Mouse (Mus musculus) left cerebral cortex, postnatal 10 days (tissue): ENCODE measurements around the gene Ptprk. TPM values are rescaled to one million over a fixed set of nuclear protein-coding genes. Genes with fewer than 3 reads are reported as not detected.

Experiments
- DNase-seq, 2 experiments: peaks; one replicate each; pipeline ENCODE4 v3.0.0; 2021 to 2022; ENCODE audit warnings: low spot score in 2 of 2, mixed read lengths in 1 of 2; ENCODE audit errors: extremely low spot score in 1 of 2
- intact Hi-C: fragments of 180-260 bp; cut with DNase I; formaldehyde crosslinking; loops from one replicate; pipeline ENCODE4 v1.15.1; 2025
- total RNA-seq, 2 experiments: library from RNA; stranded (reverse); gene quantifications; 2 replicates each; pipeline ENCODE4 v1.2.3; 2021

Ptprk gene
- 100 to 1,000 TPM; 117 to 140 TPM for total RNA-seq

DNA sequence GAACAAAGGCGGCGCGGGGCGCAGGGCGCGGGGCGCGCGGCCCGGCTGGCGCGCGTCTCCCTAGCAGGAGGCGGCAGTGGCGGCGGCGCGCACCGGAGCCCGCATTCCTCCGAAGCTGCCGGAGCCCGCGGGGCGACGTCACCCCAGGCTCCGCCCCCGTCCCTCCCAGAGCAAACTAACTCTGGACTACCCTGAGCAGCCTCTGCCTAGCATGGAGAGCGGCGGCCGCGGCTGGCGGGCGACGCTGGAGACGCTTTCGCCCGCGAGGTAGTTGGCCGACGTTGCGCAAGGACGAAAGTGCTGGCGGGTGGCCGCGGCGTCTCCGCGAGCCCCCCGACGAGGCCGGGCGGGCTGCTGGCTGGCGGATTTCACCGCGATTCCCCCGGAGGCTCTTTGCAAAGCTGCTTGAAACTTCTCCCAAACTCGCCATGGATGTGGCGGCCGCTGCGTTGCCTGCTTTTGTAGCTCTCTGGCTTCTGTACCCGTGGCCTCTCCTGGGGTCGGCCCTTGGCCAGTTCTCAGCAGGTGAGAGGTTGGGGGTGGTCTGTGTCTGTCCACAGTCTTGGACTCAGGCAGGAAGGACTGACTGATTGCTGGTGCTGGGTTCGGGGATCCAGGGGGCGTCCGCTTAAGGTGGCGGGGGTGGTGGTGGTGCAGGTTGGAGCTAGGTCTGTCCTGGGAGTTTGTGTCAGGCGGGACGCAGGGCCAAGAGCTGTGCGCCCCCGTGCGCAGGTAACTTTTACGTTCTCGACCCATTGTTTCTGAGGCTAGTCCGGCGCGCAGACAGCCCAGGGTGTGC, at the start of gene Ptprk:
Gene Ptprk (plus strand): TSS at position 168 of the 799 bp plus-strand sequence.
- intact Hi-C loops, result loop anchor here (5.0 to 10.0 kb wide), 2 partner anchors 598 to 940 kb away; no protein-coding TSS in a partner anchor
- peak; percentile 84 to 96 for DNase-seq

DNA sequence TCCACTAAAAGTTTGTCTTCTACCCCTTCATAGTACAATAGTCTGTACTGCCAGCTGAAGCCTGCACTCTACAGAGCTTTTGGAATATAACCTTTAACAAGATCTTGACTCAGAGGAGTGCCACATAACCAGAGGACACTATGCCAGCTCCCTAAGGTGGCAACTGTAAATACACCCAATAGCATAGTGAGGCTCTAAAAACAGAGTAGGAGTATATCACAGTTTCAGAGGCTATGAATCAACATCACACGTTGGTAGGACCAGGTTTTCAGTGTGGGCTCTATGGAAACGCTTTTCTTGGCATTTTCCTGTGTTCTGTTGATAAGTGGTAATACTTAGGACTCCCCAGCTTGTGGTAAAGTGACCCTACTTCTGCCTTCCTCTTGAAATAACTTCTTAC, 46.8 kb upstream of the Ptprk start:
- DNase-seq, result no peak
- intact Hi-C loops, result no loop called here

DNA sequence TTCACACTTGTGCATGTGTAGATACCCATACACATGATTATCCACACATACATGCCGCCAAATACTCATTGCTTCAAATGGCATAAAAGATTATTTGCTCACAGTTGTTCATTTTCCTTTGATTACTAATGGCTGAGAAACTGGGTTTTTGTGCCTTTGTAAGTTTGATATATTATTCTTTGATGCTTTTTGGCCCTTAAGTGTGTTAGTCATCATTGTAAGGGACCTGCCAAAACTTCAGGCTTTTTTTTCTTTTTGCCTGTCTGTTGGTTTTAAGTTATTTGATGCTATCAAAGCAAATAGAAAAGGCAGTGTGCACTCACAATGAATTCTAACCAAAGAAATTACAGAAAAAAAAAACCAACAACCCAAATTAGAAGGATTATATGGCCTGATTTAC, 38.2 kb upstream of the Ptprk start:
- intact Hi-C loops, result no loop called here

DNA sequence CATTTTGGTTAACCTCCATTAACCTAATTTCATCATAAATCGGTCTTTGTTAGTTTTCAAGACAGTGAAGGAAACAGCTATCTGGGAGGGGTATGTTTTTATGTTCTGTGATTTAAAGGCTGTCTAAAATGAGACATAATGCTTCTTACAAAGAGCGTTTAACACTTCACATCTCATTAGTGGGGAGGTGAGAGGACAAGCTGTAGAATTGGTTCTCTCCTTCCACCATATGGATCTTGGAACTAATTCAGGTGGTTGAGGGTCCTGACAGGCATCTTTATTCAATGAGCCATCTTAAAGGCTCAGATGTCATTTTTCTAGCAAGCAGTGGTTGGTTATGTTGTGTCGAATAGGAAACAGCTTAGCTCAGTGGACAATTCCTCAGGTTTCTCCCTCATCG, 19.9 kb upstream of the Ptprk start:
- intact Hi-C loops, result no loop called here
- DNase-seq, result no peak

More for the DNA sequence above, 38.2 kb upstream of the Ptprk start:
- no peak for DNase-seq

DNA sequence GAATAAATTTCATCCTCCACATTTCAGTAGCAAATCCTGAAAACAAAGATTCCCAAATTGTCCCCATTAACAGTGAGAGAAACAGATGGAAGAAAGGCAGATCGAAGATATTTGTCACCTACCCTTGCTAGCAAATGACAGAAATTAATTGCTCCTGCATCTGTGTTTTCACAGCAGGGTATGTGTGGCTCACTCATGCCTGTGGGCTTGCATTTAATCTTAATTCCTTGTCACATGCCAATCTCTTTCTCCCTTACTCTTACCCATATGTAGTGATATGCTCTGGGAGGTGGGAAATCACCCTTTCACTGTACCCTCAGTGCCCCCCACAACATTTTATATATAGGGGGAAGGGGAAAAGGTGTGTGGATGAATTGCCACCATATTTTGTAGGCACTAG, 15.4 kb upstream of the Ptprk start:
- no peak for DNase-seq
- intact Hi-C loops, result no loop called here

DNA sequence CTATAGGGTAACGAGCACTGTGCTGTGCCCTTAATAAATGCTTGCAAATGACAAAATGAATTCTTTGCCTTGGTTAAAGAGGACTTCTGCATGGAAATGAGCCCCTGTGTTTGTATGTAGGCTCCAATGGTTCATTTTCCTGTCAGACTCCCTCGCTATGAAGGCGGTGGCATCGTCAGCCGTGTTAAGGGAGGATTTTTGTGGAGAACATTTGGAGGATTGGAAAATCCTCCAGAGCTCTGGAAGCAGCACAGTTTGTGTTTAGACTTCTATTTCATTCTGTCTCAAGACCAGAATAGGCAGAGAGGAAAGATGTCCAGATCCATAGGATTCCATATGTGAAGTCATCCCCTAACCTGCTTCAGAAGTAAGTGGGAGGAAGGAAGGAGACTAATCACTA, 6.6 kb upstream of the Ptprk start:
- intact Hi-C loops, result no loop called here
- DNase-seq, result no peak

DNA sequence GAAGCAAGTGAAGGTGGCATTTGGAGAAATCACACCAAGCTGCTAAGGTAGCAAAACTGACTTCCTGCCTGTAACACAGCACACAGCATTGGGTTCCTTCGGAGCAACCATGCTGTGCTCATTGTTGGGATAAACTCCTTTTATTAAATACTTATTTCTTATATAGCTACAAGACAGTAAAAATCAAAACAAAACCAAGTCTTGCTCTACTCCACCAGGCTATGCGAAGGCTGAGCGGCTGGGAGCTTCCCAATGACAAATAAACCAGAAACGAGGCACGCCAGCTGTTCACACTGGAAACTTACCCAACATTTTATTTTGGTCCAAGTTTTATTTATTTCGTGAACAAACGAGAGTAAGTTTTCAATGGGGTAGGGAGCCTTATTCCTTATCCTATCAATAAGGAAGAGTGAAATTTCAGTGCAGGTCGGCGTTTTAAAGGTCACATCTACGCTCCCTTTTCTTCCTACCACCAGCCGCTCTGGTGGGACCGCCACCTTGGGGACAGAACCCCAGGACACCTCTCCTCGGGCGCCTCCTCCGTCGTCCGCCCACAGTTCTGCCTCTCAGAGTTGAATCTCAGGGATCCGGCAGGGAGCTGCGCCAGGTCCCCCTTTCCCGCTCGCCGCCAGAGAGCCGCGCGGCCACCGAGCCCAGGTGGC, 498 bp upstream of the Ptprk start:
- intact Hi-C loops, result loop anchor here (5.0 to 10.0 kb wide), 2 partner anchors 597 to 939 kb away; no protein-coding TSS in a partner anchor
- peak; percentile 30 to 32 for DNase-seq

DNA sequence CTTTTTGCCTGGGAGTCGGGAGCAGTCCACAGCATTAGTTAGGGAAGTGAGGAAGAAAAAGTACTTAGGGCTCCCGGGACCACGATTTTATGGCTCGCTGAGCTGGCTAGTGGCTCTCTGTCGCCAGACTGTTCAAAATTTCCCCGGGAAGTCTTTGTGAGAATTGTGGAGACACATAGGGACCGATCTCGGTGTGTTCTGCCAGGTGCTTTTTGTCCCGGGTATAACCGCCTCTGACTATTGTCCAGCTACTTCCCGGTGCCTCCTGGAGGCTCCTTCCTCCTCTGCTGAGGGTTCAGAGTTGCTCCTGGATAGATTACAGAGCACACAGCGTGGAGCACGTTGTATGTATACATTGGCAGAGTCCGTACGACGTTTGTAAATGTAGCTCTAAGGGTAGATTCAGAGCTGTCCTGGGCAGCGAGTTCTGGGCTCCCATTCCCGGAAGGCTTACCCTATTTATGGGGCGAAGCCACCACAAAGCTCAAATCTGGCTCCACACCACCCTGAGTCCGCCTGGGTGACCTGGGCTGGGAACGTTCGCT, 943 bp downstream of the Ptprk start:
- peak in 1 of 2 experiments; percentile 26 for DNase-seq
- intact Hi-C loops, result loop anchor here (10.0 kb wide), 1 partner anchor 941 kb away; no protein-coding TSS in a partner anchor

DNA sequence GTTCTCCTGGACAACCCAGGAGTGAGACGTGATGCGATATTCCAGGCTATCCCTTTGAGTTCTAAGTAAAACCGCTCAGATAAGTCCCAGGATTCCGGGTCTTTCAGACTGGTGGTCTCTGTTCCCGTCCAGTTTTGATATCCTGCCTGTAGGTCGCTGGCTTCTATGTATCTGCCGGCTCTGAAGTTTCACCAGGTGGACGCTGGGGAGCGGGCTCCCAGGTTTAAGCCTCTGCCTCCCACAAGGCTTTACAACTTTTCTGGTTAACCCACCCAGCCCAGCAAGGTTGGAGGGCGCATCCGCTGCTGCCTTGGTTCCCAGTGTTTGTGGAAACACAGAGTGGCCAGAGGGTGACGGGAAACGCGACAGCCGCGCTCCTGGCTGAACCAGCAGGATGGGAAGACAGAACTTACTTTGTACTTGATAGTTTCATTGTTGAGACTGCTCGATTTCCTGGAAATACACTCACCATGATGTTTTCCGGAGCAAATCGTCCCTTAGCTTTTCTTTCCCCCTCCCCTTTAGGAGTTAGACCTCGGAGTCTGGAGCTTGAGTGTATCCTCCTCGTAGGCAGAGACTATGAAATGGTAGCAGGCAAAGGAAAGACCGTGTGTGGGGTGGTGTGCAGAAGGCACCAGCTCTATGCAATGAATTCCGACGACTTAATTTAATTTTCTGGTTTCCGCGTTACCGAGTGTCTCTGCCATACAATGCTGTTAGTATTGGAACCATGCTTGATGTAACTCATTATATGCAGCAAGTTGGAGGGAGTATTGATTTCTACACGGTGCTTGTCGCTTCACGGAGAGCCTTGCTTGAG, 1.6 kb downstream of the Ptprk start:
- peak in 1 of 2 experiments; percentile 69 for DNase-seq

DNA sequence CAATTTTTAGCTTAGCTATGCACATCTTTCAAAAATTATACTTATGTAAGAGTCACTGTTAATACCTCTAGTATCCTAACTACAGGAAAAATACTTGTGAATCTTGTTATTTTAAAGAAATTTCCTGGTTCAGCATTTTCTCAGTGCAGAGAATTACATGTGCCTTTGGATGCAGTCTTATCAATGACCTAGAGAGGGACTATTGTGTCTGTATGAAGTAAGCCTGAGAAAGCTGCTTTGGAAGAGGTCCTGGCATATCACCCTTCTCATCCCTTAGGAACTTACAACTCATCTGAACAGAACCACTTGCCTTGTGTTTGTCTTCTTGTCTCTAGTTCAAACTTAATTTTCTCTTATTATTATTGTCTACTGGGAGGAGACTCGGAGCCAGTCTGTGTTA, 3.6 kb downstream of the Ptprk start:
- no peak for DNase-seq
- intact Hi-C loops, result loop anchor here (10.0 kb wide), 1 partner anchor 943 kb away; no protein-coding TSS in a partner anchor

More for the DNA sequence above, 1.6 kb downstream of the Ptprk start:
- intact Hi-C loops, result loop anchor here (10.0 kb wide), 1 partner anchor 941 kb away; no protein-coding TSS in a partner anchor

DNA sequence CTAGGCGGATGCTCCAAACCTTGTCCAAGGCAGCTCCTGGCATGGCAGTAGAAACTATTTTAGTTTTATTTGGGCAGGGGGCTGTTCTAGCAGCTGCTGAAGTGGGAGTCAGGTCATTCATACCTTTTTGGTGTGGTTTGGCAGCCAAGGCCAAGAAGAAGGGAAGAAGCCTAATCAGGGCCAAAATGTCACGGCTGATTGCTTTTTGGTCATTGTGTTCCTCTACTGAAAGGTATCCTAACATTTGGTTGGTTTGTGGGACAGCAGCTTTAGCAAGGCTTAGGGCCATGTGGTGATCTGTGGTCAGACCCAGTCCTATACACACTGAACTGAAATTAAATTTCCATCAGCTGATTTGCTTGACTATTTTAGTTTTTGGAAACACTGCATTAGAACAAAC, 6.6 kb downstream of the Ptprk start:
- DNase-seq, result no peak
- intact Hi-C loops, result no loop called here

DNA sequence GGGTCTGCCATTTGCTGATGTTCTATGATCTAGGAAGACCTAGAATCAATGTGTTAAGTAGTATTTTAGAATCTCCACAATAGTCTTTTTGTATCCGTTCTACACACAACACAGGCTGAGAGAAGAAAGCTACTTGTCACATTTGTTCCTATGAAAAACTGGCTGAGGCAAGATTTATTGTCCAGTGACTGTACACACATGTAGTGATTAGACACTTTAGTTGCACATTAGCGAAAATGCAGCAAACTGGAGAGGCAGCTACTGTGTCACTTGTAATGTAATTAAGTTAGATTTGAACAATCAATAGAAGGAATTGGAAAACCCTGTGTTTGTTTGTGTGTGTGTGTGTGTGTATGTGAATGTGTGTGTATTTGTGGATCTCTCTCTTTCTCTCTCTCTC, 8.6 kb downstream of the Ptprk start:
- DNase-seq, result no peak
- intact Hi-C loops, result no loop called here

DNA sequence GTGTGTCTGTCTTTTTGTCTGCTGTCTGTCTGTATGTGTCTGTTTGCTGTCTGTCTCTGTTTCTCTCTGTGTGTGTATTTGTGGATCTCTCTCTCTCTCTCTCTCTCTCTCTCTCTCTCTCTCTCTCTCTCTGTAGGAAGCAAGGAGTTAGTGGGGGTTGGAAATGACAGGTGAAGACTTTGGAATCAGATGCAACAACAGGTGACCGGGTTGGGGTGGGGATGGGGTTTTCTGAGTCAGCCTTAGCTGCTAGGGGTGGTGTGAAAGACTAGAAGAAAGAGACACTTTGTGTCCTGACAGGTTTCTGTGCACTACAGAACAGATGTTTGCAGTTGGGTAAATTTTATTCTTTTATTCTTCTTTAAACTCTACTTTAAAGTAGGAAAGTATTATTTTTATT, 9.0 kb downstream of the Ptprk start:
- DNase-seq, result no peak
- intact Hi-C loops, result no loop called here

DNA sequence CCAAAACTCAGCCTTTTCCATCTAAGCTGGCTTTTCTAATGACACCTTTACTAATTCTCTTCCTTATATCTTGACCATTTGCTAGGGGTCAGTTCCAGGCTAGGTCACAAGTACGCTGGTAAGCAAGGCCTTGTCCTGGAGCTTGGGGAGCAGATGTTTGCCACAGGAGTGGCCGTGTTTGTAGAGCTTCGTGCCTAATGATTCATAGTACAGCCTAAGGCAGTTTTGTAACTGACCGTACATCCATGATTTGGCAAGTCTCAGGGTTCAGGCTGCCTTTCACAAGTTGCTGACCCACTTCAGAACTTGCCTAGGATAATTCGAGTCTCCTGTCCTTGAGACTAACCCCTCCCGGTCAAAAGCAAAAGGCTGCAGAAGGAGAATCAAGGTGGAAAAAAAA, 12.7 kb downstream of the Ptprk start:
- intact Hi-C loops, result no loop called here
- no peak for DNase-seq

DNA sequence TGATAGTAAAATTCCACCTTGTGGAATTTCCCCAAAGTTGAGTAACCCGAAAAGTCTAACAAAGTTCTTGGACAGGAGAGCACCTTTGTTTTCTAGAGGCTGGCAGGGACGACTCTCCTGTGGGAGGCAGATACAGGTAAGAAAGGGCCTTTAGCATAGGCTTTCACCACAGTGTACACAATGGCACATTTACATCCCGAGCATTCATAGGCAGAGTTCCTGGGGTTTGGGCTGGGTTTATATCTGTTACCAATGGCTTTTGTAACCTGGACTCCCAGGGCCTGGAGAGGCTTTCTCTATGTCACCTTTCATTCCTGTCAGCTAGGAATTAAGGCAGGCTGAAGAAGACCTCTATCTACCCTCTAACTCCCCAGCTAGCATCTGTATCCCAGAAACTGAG, 13.1 kb downstream of the Ptprk start:
- DNase-seq, result no peak
- intact Hi-C loops, result no loop called here

DNA sequence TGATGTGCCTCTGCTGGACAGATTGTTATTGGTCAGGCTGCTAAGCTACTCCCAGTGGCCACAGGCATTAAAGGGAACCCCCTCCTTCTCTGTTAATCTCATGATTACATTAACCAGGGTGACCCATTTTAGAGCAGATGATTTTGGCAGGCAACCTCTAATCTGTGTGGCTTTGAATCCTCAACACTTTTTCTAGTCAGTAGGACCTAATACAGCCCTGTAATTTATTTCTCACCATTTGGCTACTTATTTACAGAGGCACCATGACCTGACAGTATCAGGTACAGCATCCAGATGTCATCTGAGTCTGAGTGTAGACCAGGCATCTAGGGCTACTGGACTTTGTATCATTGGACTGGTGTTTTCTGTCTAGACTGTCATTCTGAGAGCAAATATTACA, 21.4 kb downstream of the Ptprk start:
- no peak for DNase-seq

DNA sequence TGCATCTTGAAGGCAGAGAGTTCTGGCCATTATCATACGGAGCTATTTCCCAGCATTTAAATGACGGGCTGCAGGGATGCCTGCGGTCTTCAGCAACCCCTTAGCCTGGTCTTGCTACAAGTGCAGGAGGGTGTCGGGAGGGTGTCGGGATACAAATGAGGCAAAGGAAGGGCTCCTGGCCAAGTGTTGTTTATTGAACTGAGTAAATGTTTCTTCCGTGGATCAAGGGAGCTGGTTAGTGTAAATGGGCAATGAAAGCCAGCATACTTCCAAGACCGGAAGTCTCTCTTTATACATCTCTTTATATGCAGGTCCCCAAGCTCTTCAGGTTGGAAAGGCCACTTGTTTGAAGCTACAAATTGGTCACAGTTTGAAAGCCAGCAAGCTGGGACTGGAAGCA, 23.0 kb downstream of the Ptprk start:
- peak in 1 of 2 experiments; percentile 34 for DNase-seq
- intact Hi-C loops, result no loop called here

More for the DNA sequence above, 21.4 kb downstream of the Ptprk start:
- intact Hi-C loops, result no loop called here

DNA sequence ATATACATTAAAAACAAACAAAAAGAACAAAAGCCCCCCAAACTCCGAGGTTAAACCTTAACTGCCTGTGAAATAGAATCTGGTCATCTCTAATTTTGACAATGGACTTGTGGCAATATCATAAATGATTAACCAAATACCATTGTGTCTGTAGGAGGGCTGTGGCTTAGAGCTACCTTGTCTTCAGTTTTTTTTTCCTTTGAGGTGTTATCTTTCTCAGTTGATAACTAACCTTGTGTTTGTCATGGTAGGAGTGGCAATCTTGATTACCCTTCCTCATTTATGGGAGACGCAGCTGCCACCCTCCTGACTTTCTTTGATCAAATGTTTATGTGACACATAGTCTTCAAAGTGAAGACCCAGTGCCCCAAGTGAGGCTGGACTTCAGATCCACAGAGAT, 24.3 kb downstream of the Ptprk start:
- no peak for DNase-seq
- intact Hi-C loops, result no loop called here

DNA sequence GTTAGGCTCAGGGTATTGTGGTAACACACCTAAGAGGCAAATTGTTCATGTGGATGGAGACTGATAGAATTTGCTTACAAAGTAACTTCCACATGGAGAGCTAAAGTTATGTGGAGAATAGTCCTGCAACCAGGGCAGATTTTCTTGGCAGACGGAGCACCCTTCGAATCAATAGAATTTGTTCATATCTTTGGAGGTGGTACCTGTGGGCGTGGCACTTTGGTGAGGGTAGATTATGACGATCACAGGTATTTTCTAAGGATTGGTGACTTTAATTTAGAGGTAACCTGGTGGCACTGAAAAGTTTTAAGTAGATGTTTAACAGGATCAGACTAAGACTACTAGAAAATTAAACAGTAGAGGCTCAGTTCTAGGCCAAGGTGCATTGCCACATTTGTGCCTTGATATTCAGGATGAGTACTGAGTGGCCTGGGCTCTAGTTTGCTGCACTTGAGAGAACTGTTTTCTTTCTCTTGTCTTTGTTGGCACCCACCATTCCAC, 28.8 kb downstream of the Ptprk start:
- intact Hi-C loops, result no loop called here
- no peak for DNase-seq
